Mouse (Mus musculus): Measurements from ENCODE around the gene Hist1h1c.
A peak's percentile ranks its signal among the peaks of the same experiment; 100 is the strongest.
"Not testable (repeated sequence)": the region's sequence is repeated elsewhere in the genome, so short reads cannot be mapped to it uniquely, and the experiment has no call there.

Hist1h1c gene

GRCm38 (mm10) chr13:23717176-23717575 lies 21.4 kb upstream of the Hist1h1c start:
- DNase-seq = no peak

GRCm38 (mm10) chr13:23717593-23718245 lies 20.9 kb upstream of the Hist1h1c start:
- not testable (repeated sequence) for DNase-seq

GRCm38 (mm10) chr13:23724239-23724638 lies 14.4 kb upstream of the Hist1h1c start:
- no peak for DNase-seq

- DNase-seq = no peak
Measured at GRCm38 (mm10) chr13:23725213-23725612, 13.4 kb upstream of the Hist1h1c start.

GRCm38 (mm10) chr13:23728472-23729191 lies 10.0 kb upstream of the Hist1h1c start:
- no peak for DNase-seq

- peak; percentile 49 for DNase-seq
Measured at GRCm38 (mm10) chr13:23729192-23729525, 9.4 kb upstream of the Hist1h1c start.

GRCm38 (mm10) chr13:23729706-23730105 lies 8.9 kb upstream of the Hist1h1c start:
- no peak for DNase-seq

- no peak for DNase-seq
Measured at GRCm38 (mm10) chr13:23730479-23730878, 8.1 kb upstream of the Hist1h1c start.

DNA sequence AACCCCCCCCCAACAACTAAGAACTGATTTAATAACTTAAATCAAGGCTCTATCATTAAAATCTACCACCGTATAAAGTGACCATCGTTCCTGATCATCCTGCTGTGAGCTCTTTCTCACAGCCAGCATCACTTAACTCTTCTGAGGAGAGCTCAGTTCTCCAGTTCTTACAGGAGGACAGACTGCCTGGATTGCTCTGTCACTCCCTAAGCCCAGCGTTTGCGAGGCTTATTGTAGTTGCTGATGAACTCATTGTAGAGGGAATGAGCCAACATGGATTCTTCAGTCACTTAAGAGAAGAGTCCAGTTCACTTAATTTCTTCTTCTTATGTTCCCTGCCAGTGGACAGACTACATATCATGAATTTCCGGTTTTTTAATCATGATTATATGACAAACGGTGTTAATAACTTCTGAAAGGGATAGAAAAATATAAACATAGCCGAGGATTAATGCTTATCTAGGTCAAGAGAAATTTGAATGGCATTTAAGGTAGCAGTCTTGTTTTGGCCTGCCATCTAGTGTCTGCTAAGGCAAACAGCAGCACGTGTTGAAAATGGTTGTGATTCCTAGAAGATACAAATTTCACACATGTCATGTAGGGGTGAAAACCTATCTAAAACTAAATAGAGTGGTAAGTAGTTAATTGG lies 6.3 kb upstream of the Hist1h1c start:
- peak; percentile 45 for DNase-seq

- no peak for DNase-seq
Measured at GRCm38 (mm10) chr13:23737091-23737490, 1.5 kb upstream of the Hist1h1c start.

- peak; percentile 74 for DNase-seq
Measured at GRCm38 (mm10) chr13:23738041-23738440, 567 bp upstream of the Hist1h1c start.

DNA sequence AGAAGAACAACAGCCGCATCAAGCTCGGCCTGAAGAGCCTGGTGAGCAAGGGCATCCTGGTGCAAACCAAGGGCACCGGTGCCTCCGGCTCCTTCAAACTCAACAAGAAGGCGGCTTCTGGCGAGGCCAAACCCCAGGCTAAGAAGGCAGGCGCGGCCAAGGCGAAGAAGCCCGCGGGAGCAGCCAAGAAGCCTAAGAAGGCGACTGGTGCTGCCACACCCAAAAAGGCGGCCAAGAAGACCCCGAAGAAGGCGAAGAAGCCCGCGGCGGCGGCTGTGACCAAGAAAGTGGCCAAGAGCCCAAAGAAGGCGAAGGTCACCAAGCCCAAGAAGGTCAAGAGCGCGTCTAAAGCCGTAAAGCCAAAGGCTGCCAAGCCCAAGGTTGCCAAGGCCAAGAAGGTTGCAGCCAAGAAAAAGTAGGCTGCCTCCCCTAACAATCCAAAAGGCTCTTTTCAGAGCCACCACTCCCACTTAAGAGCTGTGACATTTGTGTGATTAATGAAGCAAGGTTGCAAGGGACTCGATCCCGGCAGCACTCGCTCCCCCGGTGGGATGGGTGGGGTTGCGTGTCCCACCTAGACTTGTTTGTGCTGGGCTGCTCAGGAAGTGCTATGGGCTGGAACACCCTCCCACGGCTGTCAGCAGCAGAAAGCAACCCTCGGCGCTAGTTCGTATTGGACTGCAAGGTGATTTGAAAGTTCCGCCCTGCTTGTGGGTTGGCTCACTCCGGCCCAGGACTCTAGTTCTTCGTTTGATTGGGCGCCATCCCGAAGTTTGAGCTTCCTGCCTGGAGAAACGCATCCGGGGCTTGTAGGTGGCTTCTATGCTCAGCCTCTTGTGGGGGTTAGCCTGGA lies 687 bp downstream of the Hist1h1c start:
- DNase-seq = peak; percentile 88

DNA sequence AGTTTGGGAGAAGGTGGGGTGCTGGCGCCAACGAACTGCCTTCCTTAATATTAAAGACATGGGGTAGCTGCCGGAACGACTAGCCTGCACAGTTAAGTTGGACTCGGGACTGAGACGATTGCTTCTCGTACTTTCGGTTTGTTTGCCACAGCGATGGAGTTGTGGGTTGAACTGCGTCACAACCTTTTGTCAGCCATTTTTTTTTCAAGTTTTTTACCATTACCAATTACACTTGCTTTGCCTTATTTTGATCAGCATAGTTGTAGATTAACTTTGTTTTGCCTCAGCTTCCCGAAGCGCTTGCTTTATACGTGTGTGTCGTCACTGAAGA lies 1.3 kb downstream of the Hist1h1c start:
- DNase-seq = no peak

- DNase-seq = no peak
Measured at GRCm38 (mm10) chr13:23740256-23740840, 1.7 kb downstream of the Hist1h1c start.

DNA sequence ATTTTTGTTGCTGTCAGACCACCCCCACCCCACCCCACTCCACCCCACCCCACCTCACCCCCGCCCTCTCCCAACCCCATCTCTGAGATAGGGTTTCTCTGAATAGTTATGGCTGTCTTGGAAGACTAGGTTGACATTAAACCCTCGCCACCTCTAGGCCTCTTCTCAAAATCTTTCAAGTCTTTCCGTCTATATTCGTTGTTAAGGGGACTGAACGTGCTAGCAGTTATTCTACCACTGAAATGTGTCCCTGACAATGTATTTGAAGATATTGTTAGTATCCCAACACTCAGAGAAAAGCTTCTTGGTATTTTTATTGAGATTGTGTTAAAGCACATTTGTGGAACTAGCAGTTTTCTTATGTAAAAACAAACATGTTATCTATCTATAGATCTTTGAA lies 2.3 kb downstream of the Hist1h1c start:
- no peak for DNase-seq

GRCm38 (mm10) chr13:23742007-23742406 lies 3.4 kb downstream of the Hist1h1c start:
- no peak for DNase-seq

DNA sequence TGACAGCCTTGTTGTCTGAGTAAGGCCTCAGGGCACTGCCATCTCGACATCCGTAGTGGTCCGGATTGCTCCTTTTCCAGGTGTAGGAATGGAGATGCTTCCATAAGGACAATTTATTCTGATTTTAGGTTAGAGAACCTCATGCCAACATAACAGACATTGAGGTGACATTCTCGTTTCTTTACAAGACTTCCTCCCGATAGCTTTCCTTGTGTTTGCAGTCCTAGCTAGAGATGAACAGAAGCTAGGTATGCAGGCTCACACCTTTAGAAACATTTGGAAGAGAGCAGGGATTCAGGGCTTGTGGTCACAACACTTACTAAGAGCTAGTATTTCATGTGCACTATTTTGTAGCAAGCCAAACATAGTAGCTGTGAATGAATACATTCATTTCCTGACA lies 4.6 kb downstream of the Hist1h1c start:
- DNase-seq = no peak

DNA sequence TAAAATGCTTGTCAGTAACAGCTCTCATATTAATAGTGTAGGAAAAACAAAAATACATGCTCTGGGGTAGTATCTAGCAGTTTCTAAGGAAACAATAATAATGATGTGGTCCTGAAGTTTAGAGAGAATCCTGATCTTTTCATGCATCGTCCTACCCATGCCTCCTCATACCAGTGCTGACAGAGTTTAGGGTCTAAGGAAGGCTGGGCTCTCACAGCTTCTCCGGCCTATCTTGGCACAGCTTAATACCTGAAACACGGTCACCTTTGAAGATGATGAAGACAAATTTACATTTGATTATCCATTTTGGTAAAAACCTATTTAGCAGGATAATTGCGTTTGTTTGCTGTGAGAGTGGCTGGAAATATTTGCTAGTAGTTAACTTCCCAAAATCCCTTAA lies 5.4 kb downstream of the Hist1h1c start:
- DNase-seq = no peak

DNA sequence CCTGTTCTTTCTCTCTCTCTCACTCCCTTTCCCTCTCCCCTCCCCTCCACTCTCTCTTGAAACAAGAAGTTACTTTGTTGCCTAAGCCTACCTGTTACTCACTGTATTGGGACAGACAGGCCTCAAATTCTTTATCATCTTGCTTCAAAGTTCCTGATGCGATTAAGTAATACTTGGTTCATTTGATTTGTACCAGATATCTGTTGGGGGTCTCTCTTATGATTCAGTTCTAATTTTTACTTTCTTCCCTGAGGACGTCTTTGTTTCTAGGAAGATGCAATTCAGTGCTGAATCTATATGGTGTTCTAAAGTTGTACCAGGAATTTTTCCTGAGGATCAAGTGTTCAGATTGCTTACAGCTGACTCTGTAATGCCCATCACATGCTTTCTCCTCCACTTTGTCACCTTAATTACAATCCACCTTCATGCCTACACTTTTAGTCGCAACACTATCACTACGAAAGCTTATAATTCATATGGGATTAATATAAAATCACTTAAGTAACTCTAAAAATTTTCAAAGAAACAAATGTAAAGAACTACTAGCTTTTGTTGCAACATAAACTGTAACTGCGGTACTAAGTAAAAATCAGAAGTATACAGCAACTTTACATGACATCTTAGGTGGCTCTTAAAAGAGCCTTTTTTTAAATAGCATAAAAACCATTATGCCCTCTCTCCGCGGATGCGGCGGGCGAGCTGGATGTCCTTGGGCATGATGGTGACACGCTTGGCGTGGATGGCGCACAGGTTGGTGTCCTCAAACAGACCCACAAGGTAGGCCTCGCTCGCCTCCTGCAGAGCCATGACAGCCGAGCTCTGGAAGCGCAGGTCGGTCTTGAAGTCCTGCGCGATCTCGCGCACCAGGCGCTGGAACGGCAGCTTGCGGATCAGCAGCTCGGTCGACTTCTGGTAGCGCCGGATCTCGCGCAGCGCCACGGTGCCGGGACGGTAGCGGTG lies 6.1 kb downstream of the Hist1h1c start:
- peak; percentile 32 for DNase-seq

DNA sequence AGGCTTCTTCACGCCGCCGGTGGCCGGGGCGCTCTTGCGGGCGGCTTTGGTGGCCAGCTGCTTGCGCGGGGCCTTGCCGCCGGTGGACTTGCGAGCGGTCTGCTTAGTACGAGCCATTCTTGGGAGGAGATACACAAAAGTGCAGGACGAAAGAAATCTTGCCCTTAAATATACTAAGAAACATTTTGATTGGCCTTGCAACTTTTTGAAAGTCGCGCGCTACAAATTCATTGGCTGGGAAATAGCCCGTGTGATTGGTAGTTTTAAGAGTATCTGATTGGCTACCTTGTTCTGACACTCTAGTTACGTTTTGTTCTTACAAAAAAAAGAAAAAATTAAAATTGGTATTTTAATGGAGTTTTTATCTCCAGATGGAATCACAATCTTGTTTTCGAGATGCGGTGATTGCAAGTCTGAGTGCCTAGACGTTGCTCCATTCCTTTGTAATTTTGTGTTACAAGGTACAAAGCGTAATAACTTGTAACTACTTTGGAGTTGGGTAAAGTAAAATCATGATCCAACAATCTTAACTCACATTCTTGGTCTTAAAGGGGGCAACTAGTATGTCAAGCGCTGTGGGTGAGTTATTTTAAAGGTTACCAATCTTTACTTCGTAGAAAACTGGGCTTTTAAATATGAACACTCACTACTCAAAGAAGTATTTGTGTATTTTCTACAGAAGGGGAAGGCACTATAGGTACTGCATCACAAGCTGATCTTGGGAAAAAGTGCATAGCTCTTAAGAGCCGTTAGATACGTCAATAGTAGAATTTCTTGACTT lies 7.0 kb downstream of the Hist1h1c start, which contains the start of gene Hist1h3c:
Hist1h3c (minus strand) TSS at position 222 of the 781 bp plus-strand sequence.
- DNase-seq = peak; percentile 91

All from thymus, postnatal 4 days (tissue).